Mouse (Mus musculus) liver, adult 2 months (tissue): ENCODE measurements at regions not wholly inside any gene's neighbourhood (a gene's known extent, or its start where the extent isn't known, plus 50 kb on each side); places are given as distances from the start of the nearest gene placed in this dataset.
A peak's percentile ranks its signal among the peaks of the same experiment; 100 is the strongest.

ENCODE experiments used
- DNase-seq: peaks from one replicate; pipeline ENCODE4 v3.0.0-alpha.2; 2011; ENCODE audit warnings: low read depth, low spot score; ENCODE audit errors: extremely low read depth
- H3K27ac ChIP-seq: fragments of 200-500 bp; replicated peaks from 2 replicates; pipeline ENCODE4 v1.5.1; 2012; ENCODE audit warnings: low read depth, mild to moderate bottlenecking, control low read depth, inconsistent platforms, low read length; ENCODE audit not compliant: insufficient read depth
- H3K27me3 ChIP-seq: fragments of 200-500 bp; 2 replicates; pipeline ENCODE4 v1.6.1; 2012; ENCODE audit warnings: mild to moderate bottlenecking, moderate library complexity, low read length, inconsistent platforms; ENCODE audit not compliant: control insufficient read depth, insufficient read depth
- H3K36me3 ChIP-seq: fragments of 200-500 bp; 2 replicates; pipeline ENCODE4 v1.6.1; 2012; ENCODE audit warnings: low read length, inconsistent platforms; ENCODE audit not compliant: control insufficient read depth, insufficient read depth
- H3K4me1 ChIP-seq: fragments of 200-500 bp; 2 replicates; pipeline ENCODE4 v1.6.1; 2011; ENCODE audit warnings: low read length; ENCODE audit not compliant: control insufficient read depth, insufficient read depth
- H3K4me3 ChIP-seq: fragments of 200-500 bp; 2 replicates; pipeline ENCODE4 v1.5.1; 2011; ENCODE audit warnings: low read depth, mild to moderate bottlenecking, control low read depth, low read length, moderate library complexity; ENCODE audit not compliant: insufficient read depth
- H3K79me2 ChIP-seq: fragments of 200-500 bp; 2 replicates; pipeline ENCODE4 v1.6.1; 2012; ENCODE audit warnings: inconsistent platforms, mild to moderate bottlenecking, low read length, moderate library complexity; ENCODE audit not compliant: control insufficient read depth, insufficient read depth
- H3K9ac ChIP-seq: fragments of 200-500 bp; 2 replicates; pipeline ENCODE4 v1.6.1; 2012; ENCODE audit warnings: low read depth, mild to moderate bottlenecking, control low read depth, inconsistent platforms, low read length
- CTCF ChIP-seq: fragments of 200-500 bp; IDR thresholded peaks from 2 replicates; pipeline ENCODE4 v1.5.1; 2011; ENCODE audit warnings: low read depth, low read length, control low read depth
- POLR2A ChIP-seq: fragments of 200-500 bp; IDR thresholded peaks from 2 replicates; pipeline ENCODE4 v1.6.1; 2011; ENCODE audit warnings: low read length, control low read depth; ENCODE audit not compliant: insufficient read depth; ENCODE audit errors: extremely low read depth
- WGBS: fragments of 180-500 bp; shearing (Covaris S2); methylation state at CpG from one replicate; pipeline ENCODE4 v1.1.7; 2018; 5-methylcytosine and 5-hydroxymethylcytosine counted together

DNA sequence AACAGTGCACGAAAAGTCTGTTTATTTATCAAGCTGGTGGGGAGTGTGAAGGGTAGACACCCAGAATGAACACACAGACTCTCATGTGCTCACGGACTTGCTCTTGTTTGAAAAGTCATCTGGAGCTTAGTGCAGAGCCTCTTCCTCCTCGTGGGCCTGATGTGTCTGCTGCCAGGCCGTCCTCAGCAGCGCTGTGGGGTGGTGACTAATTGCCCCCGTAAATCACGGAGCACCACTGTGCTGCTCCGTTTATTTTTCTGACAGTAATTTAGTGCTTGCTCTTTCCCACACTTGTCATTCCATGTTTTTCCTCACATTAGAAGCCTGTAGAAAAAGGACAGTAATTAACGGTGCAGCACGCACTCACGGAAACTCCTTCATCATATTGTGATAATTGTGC, 51.2 kb upstream of the Gm17304 start:
- no peak for DNase-seq
- Histone ChIP-seq H3K36me3 (no peaks in the 10 kb centered on the region), H3K4me3 (no peak overlapping the region), H3K4me1 (no peaks in the 10 kb centered on the region; the same call in 1 of the 2 replicates), H3K27ac (no peak overlapping the region), H3K27me3 (peaks cover 7% of the 10 kb centered on the region), H3K79me2 (no peaks in the 10 kb centered on the region), H3K9ac (no peak overlapping the region)
- WGBS = 68% methylated on average over 11 of the region's 11 CpGs
- TF ChIP-seq POLR2A (no peak), CTCF (no peak)

GRCm38 (mm10) chr5:106539286-106539685, 69.6 kb upstream of the Gm17304 start:
- no peak overlapping the region for H3K27ac ChIP-seq
- H3K36me3 ChIP-seq = no peaks in the 10 kb centered on the region
- no peaks in the 10 kb centered on the region for H3K79me2 ChIP-seq
- no peaks in the 10 kb centered on the region for H3K27me3 ChIP-seq
- H3K4me3 ChIP-seq = no peak overlapping the region
- TF ChIP-seq CTCF = no peak
- no peak for TF ChIP-seq POLR2A
- H3K4me1 ChIP-seq = no peaks in the 10 kb centered on the region; the same call in 1 of the 2 replicates
- no peak overlapping the region for H3K9ac ChIP-seq
- WGBS = 88% methylated on average over 6 of the region's 6 CpGs
- no peak for DNase-seq

DNA sequence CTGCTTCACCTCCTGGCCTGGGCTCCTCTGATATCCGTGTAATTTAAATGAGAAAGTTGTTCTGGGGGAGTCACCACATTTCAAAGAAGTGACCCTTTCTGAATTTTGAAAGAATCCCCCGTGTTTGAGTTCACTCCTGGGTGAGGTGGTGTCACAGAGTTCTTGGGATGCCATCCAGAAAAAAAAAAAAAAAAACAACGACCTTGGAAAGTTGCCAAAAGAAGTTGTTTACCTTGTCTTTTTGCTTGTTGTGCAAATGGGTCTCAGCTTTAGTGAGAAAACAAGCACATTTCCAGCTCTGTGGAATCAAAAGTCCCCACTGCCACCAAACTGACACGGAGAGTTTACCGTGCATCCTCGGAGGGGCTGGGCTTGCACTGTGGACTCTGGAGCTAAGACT, 71.7 kb upstream of the Gm17304 start:
- Histone ChIP-seq H3K4me1 (no peaks in the 10 kb centered on the region; the same call in 1 of the 2 replicates), H3K79me2 (no peaks in the 10 kb centered on the region), H3K27ac (no peak overlapping the region), H3K36me3 (no peaks in the 10 kb centered on the region), H3K27me3 (no peaks in the 10 kb centered on the region), H3K4me3 (no peak overlapping the region), H3K9ac (no peak overlapping the region)
- WGBS = 7% methylated on average over 6 of the region's 6 CpGs
- peak; percentile 38 for DNase-seq
- TF ChIP-seq POLR2A (no peak), CTCF (no peak)

GRCm38 (mm10) chr5:106536068-106536467, 72.8 kb upstream of the Gm17304 start:
- H3K36me3 ChIP-seq = no peaks in the 10 kb centered on the region
- H3K27ac ChIP-seq = no peak overlapping the region
- H3K4me1 ChIP-seq = no peaks in the 10 kb centered on the region; the same call in 1 of the 2 replicates
- peak; percentile 78 for DNase-seq
- no peaks in the 10 kb centered on the region for H3K79me2 ChIP-seq
- H3K9ac ChIP-seq = no peak overlapping the region
- no peak for TF ChIP-seq POLR2A
- TF ChIP-seq CTCF = no peak
- WGBS = 65% methylated on average over 5 of the region's 5 CpGs
- no peaks in the 10 kb centered on the region for H3K27me3 ChIP-seq
- H3K4me3 ChIP-seq = no peak overlapping the region

DNA sequence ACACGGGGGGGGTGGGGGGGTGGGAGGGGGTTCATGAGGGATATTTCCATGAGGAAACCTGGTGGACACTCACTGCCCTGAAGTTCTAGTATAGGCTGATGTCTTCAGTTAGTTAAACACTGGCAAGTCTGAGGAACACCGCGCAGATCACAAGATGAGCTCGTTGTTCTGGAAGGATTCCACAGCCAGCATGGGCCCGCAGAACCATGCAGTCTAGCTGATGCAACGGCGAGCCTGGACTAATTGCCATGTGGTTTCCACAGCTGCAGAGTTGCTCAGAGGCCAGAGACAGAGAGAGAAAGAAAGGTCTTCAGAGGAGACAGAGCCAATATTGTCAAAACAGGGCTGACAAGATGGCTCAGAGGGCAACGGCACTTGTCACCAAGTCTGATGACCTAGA, 70.8 kb upstream of the Barhl2 start:
- no peaks in the 10 kb centered on the region for H3K27me3 ChIP-seq
- H3K9ac ChIP-seq = no peak overlapping the region
- H3K79me2 ChIP-seq = no peaks in the 10 kb centered on the region
- WGBS = 84% methylated on average over 8 of the region's 8 CpGs
- no peak overlapping the region for H3K27ac ChIP-seq
- no peak for DNase-seq
- H3K36me3 ChIP-seq = no peaks in the 10 kb centered on the region
- TF ChIP-seq CTCF (no peak), POLR2A (no peak)
- H3K4me3 ChIP-seq = no peak overlapping the region
- H3K4me1 ChIP-seq = no peaks in the 10 kb centered on the region

- Histone ChIP-seq H3K27me3 (no peaks in the 10 kb centered on the region), H3K27ac (no peak overlapping the region), H3K36me3 (no peaks in the 10 kb centered on the region), H3K9ac (no peak overlapping the region), H3K4me3 (no peak overlapping the region), H3K4me1 (no peaks in the 10 kb centered on the region), H3K79me2 (no peaks in the 10 kb centered on the region)
- TF ChIP-seq CTCF (no peak), POLR2A (no peak)
- no peak for DNase-seq
- 81% methylated on average over 14 of the region's 14 CpGs for WGBS
These were observed 69.5 kb upstream of the Barhl2 start for GRCm38 (mm10) chr5:106527364-106527985.
